Mouse (Mus musculus) limb, embryonic 15.5 days (tissue): ENCODE measurements around the gene Ltc4s. TPM values are rescaled to one million over a fixed set of nuclear protein-coding genes. Genes with fewer than 3 reads are reported as not detected.

ENCODE experiments used
- ATAC-seq: fragments of 200-750 bp; cut with Nextera tagmentation; 2 replicates; pipeline ENCODE4 v1.8.0; 2017; ENCODE audit warnings: low read depth, moderate TSS enrichment; ENCODE audit not compliant: insufficient number of reproducible peaks, low FRiP score, low TSS enrichment
- H3K27ac ChIP-seq: fragments of 300-500 bp; sonication (generic); 2 replicates; pipeline ENCODE4 v1.5.1; 2015; ENCODE audit warnings: moderate library complexity, mild to moderate bottlenecking, inconsistent platforms
- H3K27me3 ChIP-seq: fragments of 300-500 bp; sonication (generic); 2 replicates; pipeline ENCODE4 v1.6.1; 2015; ENCODE audit warnings: inconsistent platforms
- H3K36me3 ChIP-seq: fragments of 300-500 bp; sonication (generic); 2 replicates; pipeline ENCODE4 v1.6.1; 2015; ENCODE audit warnings: inconsistent platforms
- H3K4me1 ChIP-seq: fragments of 300-500 bp; sonication (generic); 2 replicates; pipeline ENCODE4 v1.6.1; 2015; ENCODE audit warnings: inconsistent platforms
- H3K4me2 ChIP-seq: fragments of 300-500 bp; sonication (generic); 2 replicates; pipeline ENCODE4 v1.6.1; 2015; ENCODE audit warnings: mild to moderate bottlenecking, inconsistent platforms
- H3K4me3 ChIP-seq: fragments of 300-500 bp; sonication (generic); 2 replicates; pipeline ENCODE4 v1.5.1; 2015; ENCODE audit warnings: mild to moderate bottlenecking, inconsistent platforms
- H3K9ac ChIP-seq: fragments of 300-500 bp; sonication (generic); 2 replicates; pipeline ENCODE4 v1.6.1; 2015; ENCODE audit warnings: inconsistent platforms
- H3K9me3 ChIP-seq: fragments of 300-500 bp; sonication (generic); 2 replicates; pipeline ENCODE4 v1.6.1; 2016; ENCODE audit warnings: inconsistent platforms
- WGBS: fragments of 180-500 bp; shearing (Covaris S2); methylation state at CpG from one replicate; pipeline ENCODE4 v1.1.7; 2015; 5-methylcytosine and 5-hydroxymethylcytosine counted together
- polyA plus RNA-seq: library from polyadenylated mRNA; unstranded; fragments of >200 nt; fragmentation: Nextera tagmentation; extraction: Ambion mirVana; gene quantifications from 2 replicates; pipeline ENCODE4 v1.2.1, GENCODE M21; 2015

Ltc4s gene
- polyA plus RNA-seq, 1 experiment from 2014 or later, result 2.1 TPM

DNA sequence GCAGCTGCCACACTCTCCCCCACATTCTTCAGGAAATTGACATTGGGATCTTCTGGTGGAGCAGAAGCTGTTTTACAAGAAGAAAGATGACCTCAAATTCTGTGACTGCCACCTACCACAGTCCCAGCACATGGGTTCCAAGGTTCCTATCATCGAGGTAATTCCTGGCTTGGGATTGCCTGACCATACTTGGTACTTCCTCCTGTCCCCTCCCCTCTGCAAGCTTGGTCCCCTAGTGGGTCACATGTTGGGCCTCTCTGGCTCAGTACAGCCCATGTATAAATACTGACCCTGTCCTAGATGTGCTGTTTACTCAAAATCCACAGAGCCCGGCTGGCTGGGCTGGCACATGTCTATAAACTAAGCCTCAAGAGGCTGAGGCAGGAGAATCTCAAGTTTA, 32.4 kb downstream of the Ltc4s start:
- ATAC-seq, result no peak
- peaks cover 69% of the 10 kb centered on the region for H3K36me3 ChIP-seq
- no peaks in the 10 kb centered on the region for H3K27me3 ChIP-seq
- no peak overlapping the region for H3K4me2 ChIP-seq
- peaks cover 11% of the 10 kb centered on the region for H3K4me1 ChIP-seq
- H3K4me3 ChIP-seq, result no peak overlapping the region
- no peak overlapping the region for H3K9ac ChIP-seq
- 87% methylated on average over 2 of the region's 2 CpGs for WGBS
- no peak overlapping the region for H3K27ac ChIP-seq
- no peaks in the 10 kb centered on the region for H3K9me3 ChIP-seq

DNA sequence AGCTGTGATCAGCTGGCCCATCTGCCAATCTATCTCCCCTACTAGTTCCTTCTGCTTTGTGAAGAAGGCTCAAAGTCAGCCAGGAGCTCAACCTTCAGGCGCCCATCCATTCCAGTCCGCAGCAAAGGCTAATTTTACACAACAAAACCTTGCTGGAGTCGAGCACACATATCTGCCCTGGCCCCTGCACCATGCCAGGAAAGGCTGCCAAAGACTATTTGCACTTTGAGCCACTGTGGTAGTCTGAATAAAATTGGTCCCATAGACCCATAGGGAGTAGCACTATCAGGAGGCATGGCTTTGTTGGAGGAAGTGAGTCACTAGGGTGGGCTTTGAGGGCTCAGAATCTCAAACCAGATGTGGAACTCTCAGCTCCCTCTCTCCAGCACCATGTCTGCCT, 33.0 kb downstream of the Ltc4s start:
- H3K36me3 ChIP-seq, result peaks cover 75% of the 10 kb centered on the region
- H3K4me1 ChIP-seq, result peaks cover 8% of the 10 kb centered on the region
- H3K4me3 ChIP-seq, result no peak overlapping the region
- no peaks in the 10 kb centered on the region for H3K27me3 ChIP-seq
- H3K9ac ChIP-seq, result no peak overlapping the region
- no peak overlapping the region for H3K27ac ChIP-seq
- no peak for ATAC-seq
- WGBS, result 80% methylated on average over 3 of the region's 3 CpGs
- H3K4me2 ChIP-seq, result no peak overlapping the region
- no peaks in the 10 kb centered on the region for H3K9me3 ChIP-seq

DNA sequence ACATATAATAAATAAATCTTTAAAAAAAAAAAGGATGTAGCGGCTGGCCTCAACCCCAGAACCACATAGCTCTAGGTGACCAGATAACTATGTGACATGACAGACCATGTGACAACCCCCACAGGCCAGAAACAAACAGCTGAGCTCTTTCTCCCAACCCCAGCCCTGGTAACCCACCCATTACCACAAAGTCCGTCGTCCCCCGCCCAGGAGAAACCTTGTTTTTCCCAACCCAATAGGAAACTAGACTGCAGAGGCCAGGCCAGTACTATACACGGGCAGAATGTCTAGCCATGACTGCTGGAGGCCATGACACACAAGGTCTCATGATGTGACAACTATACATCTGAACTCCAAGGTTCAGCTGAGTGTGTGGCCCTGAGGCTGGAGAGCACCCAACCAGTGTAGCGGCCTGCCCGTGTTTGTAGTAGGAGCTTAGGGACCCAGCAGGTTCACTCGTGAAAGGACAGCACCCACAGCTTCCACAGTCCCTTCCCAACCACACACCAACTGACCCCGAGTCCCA, 35.1 kb downstream of the Ltc4s start:
- ATAC-seq, result no peak
- WGBS, result 91% methylated on average over 9 of the region's 9 CpGs
- no peak overlapping the region for H3K4me3 ChIP-seq

DNA sequence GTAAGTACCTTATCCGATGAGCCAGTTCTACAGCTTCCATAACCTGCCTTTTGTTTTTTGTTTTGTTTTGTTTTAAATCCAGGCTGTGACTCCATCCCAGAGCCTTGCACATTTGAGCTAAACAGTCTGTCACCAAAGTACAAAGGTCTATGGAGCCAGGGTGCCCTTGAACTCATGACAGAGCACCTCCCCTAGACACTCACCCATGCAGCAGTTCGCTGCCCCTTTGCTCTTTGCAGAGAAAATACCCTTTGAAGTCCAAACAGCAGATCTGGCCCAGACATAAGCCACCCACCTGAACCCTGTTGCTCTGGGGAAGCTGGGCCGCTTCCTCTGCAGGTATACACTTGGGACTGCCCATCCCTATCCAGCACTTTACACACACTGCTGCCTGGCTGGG, 36.8 kb downstream of the Ltc4s start:
- H3K4me2 ChIP-seq, result no peak overlapping the region
- H3K27ac ChIP-seq, result no peak overlapping the region
- no peak for ATAC-seq
- H3K4me1 ChIP-seq, result no peaks in the 10 kb centered on the region
- peaks cover 94% of the 10 kb centered on the region for H3K36me3 ChIP-seq
- H3K4me3 ChIP-seq, result no peak overlapping the region
- H3K9ac ChIP-seq, result no peak overlapping the region
- no peaks in the 10 kb centered on the region for H3K9me3 ChIP-seq
- H3K27me3 ChIP-seq, result no peaks in the 10 kb centered on the region
- 87% methylated on average over 3 of the region's 3 CpGs for WGBS

More for the DNA sequence above, 35.1 kb downstream of the Ltc4s start:
- Histone ChIP-seq H3K9ac (no peak overlapping the region), H3K27me3 (no peaks in the 10 kb centered on the region), H3K4me1 (no peaks in the 10 kb centered on the region; the same call in 1 of the 2 replicates), H3K9me3 (no peaks in the 10 kb centered on the region), H3K36me3 (peaks cover 93% of the 10 kb centered on the region), H3K27ac (no peak overlapping the region), H3K4me2 (no peak overlapping the region)

DNA sequence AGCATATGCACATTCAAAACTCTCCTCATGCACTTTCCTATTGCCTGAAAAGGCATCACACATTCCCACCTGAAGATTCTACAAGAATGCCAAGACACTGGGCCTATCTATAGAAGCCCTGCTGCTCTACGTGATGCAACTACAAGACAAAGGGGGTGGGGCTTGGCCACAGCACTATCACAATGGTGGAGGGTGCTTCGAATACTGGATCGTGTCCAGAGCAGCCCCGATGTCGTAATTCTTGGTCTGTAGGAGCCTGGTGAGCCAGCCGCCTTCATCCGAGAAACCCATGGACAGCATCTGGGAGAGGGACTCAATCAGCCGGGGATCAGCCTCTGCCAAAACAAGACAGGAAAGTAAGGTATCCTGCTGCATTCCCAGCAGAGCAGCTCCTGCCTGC, 37.8 kb downstream of the Ltc4s start:
- no peak for ATAC-seq
- Histone ChIP-seq H3K4me1 (no peaks in the 10 kb centered on the region), H3K4me2 (no peak overlapping the region), H3K27me3 (no peaks in the 10 kb centered on the region), H3K36me3 (peaks cover 84% of the 10 kb centered on the region), H3K27ac (no peak overlapping the region), H3K9ac (no peak overlapping the region), H3K9me3 (no peaks in the 10 kb centered on the region), H3K4me3 (no peak overlapping the region)
- whole genome bisulfite sequencing, result 73% methylated on average over 8 of the region's 8 CpGs

DNA sequence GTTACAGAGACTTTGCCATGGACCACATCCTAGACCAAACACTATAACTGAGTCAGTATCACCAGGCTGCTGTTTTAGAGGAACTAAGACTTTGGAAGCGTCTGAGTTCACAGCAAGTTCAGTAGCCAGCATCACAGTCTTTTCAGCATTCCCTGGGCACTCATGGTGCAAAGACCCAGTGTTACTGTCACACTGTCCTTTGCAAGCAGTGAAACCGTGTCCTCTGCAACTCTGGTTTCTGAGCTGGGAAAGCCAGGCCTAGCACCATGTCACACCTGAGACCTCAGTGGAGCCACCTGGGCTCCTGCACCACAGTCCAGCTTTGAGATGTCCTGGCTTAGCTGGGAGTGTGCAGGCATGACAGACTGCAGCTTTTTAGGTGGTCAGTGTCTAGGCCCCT, 39.5 kb downstream of the Ltc4s start:
- H3K4me2 ChIP-seq, result no peak overlapping the region
- WGBS, result 91% methylated on average over 2 of the region's 2 CpGs
- no peak for ATAC-seq
- no peak overlapping the region for H3K27ac ChIP-seq
- H3K4me3 ChIP-seq, result no peak overlapping the region
- H3K4me1 ChIP-seq, result no peaks in the 10 kb centered on the region
- H3K9ac ChIP-seq, result no peak overlapping the region
- no peaks in the 10 kb centered on the region for H3K9me3 ChIP-seq
- no peaks in the 10 kb centered on the region for H3K27me3 ChIP-seq
- H3K36me3 ChIP-seq, result peaks cover 67% of the 10 kb centered on the region

DNA sequence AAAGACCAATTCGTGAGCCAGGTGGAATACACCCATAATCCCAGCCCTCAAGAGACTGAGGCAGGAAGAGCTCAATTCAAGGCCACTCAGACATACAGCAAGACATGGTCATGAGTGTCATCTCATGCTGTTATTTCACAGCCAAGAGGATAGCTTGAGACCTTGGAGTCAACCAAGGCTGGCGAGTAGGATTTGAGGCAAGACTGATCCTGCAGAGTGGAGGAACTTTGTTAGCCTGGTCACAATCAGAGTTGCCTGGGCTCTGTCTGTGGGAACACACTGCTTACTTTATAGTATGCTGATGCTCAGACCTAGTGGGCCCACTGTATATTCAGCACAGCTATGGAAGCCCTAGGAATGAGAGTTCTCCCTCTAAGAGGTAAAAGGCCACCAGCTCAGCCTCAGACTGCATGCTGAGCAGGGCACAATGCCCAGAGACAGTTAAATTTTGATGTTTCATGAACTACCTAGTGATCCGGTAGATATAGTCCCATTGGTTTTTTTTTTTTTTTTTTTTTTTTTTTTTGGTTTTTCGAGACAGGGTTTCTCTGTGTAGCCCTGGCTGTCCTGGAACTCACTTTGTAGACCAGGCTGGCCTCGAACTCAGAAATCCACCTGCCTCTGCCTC, 40.1 kb downstream of the Ltc4s start:
- Histone ChIP-seq H3K9me3 (no peaks in the 10 kb centered on the region), H3K9ac (no peak overlapping the region), H3K36me3 (peaks cover 63% of the 10 kb centered on the region), H3K4me2 (no peak overlapping the region), H3K4me3 (no peak overlapping the region), H3K27me3 (no peaks in the 10 kb centered on the region), H3K4me1 (no peaks in the 10 kb centered on the region), H3K27ac (no peak overlapping the region)
- no peak for ATAC-seq
- 85% methylated on average over 4 of the region's 5 CpGs for WGBS

DNA sequence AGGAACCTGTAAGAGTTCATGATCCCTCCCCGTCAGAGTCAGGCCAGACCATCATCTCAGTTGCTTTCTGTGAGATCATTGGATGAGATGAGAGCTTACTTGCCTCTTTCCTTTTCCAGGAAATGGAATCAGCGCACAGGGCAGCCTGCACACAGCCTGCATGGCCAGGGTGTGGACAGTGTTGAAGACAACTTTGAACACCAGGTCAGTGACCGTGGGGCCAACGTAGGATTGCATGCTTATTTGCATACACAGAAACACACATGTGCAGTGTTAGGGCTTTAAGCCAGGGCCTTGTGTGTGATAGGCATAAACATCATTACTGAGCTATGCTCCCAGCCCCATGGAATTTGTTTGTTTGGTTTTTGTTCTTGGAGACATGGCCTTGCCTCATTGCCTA, 40.9 kb downstream of the Ltc4s start:
- Histone ChIP-seq H3K4me1 (no peaks in the 10 kb centered on the region), H3K36me3 (peaks cover 55% of the 10 kb centered on the region), H3K9ac (no peak overlapping the region), H3K4me2 (no peak overlapping the region), H3K27me3 (no peaks in the 10 kb centered on the region), H3K9me3 (no peaks in the 10 kb centered on the region), H3K27ac (no peak overlapping the region), H3K4me3 (no peak overlapping the region)
- 83% methylated on average over 4 of the region's 4 CpGs for WGBS
- no peak for ATAC-seq

DNA sequence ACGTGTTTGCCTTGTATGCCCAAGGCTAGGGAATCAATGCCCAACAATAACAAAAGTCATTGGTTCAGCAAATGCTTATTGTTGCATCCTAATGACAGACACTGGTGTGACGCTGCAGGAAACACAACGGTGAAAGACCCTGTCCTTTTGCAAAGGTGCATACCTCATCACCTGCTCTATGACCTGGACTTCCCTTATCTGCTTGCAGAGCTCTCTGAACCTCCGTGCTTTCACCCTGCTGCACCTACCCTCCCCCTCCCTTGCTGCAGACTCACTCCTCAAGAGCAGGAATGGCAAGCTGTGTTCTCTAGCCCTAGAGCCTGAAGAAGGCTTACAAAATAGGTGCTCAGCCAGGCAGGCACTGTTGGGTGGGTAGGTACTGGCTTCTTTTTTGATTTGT, 43.6 kb downstream of the Ltc4s start:
- H3K4me3 ChIP-seq, result no peak overlapping the region
- ATAC-seq, result no peak
- WGBS, result 86% methylated on average over 4 of the region's 4 CpGs
- H3K27me3 ChIP-seq, result no peaks in the 10 kb centered on the region
- H3K4me1 ChIP-seq, result no peaks in the 10 kb centered on the region
- no peak overlapping the region for H3K9ac ChIP-seq
- H3K9me3 ChIP-seq, result no peaks in the 10 kb centered on the region
- H3K36me3 ChIP-seq, result peaks cover 28% of the 10 kb centered on the region
- H3K27ac ChIP-seq, result no peak overlapping the region
- no peak overlapping the region for H3K4me2 ChIP-seq

DNA sequence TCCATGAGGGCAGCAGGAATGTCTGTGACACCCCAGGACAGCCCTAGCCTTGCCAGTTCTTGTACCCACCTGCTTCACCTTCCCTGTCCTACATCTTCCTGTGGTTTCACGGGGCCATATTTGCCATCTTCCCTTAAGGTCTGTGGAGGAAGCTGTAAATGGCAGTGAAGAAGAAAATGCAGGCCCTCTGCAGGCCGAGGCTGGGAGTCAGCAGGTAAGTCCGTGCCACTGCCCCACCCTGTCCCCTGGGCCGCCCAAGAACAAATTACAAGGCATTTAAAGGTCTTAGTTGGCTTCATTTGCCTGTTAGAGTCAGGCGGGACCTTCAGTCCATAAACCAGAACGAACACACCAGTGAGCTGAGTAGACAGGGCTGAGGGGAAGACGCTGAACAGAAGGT, 44.3 kb downstream of the Ltc4s start:
- H3K27me3 ChIP-seq, result no peaks in the 10 kb centered on the region
- no peak overlapping the region for H3K4me3 ChIP-seq
- H3K27ac ChIP-seq, result no peak overlapping the region
- no peaks in the 10 kb centered on the region for H3K4me1 ChIP-seq
- H3K9ac ChIP-seq, result no peak overlapping the region
- H3K36me3 ChIP-seq, result peaks cover 21% of the 10 kb centered on the region
- no peak for ATAC-seq
- WGBS, result 62% methylated on average over 7 of the region's 7 CpGs
- no peaks in the 10 kb centered on the region for H3K9me3 ChIP-seq
- H3K4me2 ChIP-seq, result no peak overlapping the region

DNA sequence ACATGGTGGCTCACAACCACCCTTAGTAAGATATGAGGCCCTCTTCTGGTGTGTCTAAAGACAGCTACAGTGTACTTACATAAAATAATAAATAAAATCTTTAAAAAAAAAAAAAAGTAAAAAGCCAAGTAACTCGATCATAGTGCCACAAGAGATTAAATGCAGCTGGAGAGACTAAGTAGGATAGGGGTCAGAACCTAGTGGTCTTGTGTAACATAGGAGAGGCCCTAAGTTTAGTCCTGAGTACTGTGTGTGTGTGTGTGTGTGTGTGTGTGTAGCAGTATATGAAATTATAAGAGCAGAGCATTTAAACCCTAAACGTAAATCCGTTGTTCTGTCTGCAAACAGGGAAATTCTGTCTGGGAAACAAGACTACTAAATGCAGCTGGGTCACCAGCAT, 46.1 kb downstream of the Ltc4s start:
- peaks cover 6% of the 10 kb centered on the region; the same call in 1 of the 2 replicates for H3K36me3 ChIP-seq
- H3K27me3 ChIP-seq, result no peaks in the 10 kb centered on the region
- no peak overlapping the region for H3K27ac ChIP-seq
- H3K4me2 ChIP-seq, result no peak overlapping the region
- 77% methylated on average over 3 of the region's 3 CpGs for WGBS
- H3K9ac ChIP-seq, result no peak overlapping the region
- H3K4me3 ChIP-seq, result no peak overlapping the region
- H3K4me1 ChIP-seq, result no peaks in the 10 kb centered on the region
- H3K9me3 ChIP-seq, result no peaks in the 10 kb centered on the region
- no peak for ATAC-seq

DNA sequence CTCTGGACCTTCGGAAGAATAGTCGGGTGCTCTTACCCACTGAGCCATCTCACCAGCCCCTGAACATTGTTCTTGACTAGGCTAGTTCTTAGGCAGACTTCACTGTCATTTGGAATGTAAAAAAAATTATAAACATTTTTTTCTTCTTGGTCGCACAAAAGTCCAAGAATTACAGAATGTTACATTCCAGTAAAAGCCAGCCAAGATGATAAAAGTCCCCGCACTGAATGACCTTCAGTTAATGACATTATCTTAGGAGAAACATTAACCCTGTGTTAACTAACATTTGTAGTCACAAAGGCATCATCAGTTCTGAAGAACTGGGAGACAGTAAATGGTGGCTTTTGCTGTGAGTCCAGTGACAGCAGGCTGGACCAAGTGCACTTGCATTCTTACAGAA, 48.1 kb downstream of the Ltc4s start:
- no peaks in the 10 kb centered on the region for H3K36me3 ChIP-seq
- H3K9ac ChIP-seq, result no peak overlapping the region
- no peak overlapping the region for H3K4me2 ChIP-seq
- no peak overlapping the region for H3K27ac ChIP-seq
- no peak overlapping the region for H3K4me3 ChIP-seq
- H3K4me1 ChIP-seq, result no peaks in the 10 kb centered on the region
- WGBS, result 79% methylated on average over 4 of the region's 4 CpGs
- no peak for ATAC-seq
- H3K9me3 ChIP-seq, result no peaks in the 10 kb centered on the region
- H3K27me3 ChIP-seq, result no peaks in the 10 kb centered on the region

DNA sequence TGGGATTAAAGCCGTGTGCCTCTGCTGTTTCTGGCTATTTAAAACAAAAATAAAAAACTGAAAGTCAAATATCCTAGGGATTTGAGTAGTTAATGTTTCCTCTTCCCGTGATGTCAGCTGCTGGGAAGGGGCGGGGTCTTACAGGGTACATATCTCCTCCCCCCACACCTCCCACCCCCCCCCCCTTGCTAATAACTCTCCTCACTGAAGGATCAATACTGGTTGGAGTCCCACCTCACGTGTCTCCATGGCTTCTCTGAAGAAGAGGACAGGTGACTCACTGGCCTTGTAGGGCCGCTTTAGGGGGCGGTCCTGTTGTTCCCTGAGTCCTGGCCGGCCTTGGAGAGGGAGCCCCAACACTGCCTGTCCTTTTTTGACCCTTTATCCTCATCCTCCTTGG, 49.7 kb downstream of the Ltc4s start:
- 76% methylated on average over 7 of the region's 7 CpGs for WGBS
- Histone ChIP-seq H3K4me2 (no peak overlapping the region), H3K9me3 (no peaks in the 10 kb centered on the region), H3K9ac (no peak overlapping the region), H3K36me3 (no peaks in the 10 kb centered on the region), H3K4me1 (no peaks in the 10 kb centered on the region), H3K27ac (no peak overlapping the region), H3K4me3 (no peak overlapping the region), H3K27me3 (no peaks in the 10 kb centered on the region)
- no peak for ATAC-seq
